Mouse (Mus musculus): ENCODE measurements around the gene Mfge8.

Mfge8 gene

DNA sequence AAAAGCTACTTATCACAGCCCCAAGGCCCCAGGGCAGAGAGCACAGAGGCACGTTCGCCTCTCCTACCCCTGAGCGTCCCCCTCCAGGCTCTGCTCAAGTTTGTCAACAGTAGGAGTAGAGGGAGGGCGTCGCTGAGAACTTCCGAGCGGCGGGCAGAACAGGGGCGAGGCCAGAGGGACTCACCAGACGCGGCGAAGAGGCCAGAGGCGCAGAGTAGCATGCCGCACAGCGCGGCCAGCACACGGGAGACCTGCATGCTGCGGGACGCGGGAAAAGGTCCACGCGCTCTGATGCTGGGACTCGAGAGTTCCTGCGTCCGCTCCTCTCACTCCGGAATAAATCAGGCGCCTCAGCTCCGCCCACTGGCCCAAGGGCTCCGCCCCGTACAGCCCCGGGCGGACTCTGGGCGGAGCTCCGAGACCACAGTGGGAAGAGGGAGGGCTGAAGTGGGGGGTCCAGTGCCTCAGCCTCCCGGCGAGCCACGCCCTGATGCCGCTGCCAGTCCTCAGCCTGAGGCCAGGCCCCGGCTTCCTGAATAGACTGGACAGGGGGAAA, at the start of gene Mfge8:
TSS of gene Mfge8 (minus strand) at position 350 of the 556 bp plus-strand sequence.
- DNase-seq: peak; percentile 92 to 94

DNA sequence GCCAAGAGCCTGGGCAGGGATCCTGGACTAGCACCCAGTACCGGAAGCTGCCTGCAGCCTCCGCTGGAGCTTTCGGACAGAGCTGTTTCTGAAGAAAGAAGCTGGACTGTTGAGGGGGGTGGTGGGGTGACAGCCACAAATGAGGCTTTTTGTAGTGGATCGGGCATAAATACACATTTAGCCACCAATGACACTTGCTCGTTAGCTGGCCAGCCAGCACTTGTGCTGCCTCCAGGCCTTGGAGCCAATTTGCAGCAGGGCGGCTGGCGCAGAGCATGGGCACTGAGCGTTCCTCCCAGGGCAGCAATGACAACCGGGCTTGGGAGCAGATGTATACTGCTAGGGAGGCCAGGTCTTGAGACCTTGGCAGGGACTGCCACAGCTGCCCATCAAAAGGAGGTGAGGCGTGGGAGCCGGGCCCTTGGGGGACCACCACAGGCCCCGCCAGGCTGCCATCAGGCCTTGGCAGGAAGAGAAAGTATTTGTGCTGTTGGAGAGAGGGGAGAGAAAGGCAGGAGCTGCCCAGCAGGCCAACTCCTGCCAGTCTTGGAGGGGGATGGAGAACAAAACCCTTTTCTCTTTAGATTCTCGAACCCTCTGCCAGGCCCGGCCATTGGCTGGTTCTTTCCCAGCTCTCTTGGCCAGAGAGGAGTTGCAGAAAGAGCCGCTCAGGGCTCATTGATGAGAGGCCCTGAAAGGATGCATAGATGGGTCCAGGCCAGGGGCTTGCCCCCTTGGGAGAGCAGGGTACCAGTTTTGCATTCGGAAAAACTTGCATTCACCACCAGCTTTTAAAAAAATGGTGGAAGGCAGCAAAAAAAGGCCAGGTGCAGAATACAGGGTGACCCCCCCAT, 45.9 kb upstream of the Mfge8 start:
- no peak for DNase-seq

DNA sequence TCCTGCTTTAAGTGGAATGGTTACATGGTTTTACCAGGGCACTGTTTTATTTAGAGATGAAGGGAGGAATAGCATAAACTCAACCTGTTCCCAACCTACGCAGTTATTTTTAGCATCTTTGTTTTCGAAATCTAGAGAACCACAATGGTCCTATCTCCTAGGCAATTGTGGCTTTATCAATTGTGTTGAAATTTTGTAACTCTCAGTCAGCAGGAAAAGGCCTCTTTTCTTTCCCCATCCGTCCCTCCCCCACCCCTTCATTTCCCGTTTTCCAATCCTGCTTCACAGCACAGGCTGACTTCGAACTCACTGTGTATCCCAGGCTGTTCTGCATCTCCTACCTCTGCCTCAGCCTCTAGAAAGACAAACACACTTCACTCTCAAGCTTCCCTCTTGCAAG, 45.1 kb upstream of the Mfge8 start:
- DNase-seq: no peak

DNA sequence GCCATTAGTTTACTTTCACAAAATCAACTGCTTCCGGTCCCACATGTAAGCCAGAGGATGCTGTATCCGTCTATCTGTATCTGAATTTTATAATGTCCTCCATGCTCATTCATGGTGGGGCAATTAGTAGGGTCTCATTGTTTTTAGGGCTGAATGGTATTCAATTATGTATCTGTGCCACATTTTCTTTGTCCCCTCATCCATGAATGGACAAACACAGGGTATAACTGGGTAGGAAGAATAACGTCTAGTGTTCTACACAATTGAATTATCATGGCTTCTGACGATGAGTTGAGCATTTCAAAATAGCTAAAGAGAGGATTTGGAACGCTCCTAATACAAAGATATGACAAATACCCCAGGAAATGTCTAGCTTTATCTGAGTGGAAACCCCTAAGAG, 42.6 kb upstream of the Mfge8 start:
- DNase-seq: no peak

DNA sequence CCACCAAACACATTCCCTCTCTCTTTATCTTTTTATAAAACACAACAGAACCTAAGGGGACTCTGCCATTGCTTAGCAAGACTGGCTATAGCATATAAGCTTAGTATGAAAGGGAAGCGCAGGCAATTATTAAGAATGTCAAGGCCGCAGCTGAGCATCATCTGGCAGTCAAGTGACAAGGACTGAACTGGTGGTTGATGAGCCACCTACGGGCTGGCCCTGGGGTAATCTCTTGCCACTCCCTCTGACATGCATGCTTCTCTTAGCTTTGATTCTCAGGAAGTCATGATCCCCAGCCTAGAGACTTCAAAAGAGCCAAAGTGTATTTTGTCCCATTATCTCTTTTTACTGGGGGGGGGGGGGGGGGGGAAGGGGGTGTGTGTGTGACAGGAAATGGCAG, 41.7 kb upstream of the Mfge8 start:
- no peak for DNase-seq

DNA sequence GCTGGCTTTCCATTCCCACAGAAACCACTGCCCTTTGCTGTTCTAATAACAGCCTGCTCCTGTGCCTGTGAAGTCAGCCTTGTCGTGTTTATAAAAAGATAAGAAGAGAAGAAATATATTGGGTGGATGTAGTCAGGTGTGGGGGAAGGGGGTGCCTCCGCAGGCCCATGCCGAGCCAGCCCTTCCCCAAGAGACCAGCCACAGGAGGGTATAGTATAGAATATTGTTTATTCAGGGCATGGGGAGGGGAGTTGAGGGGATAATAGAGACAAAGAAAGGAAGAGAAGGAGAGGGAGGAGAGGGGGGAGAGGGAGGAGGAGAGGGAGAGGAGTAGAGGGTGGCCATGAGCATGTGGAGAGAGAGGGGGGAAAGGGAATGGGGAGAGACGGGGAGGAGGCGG, 40.4 kb upstream of the Mfge8 start:
- no peak for DNase-seq

DNA sequence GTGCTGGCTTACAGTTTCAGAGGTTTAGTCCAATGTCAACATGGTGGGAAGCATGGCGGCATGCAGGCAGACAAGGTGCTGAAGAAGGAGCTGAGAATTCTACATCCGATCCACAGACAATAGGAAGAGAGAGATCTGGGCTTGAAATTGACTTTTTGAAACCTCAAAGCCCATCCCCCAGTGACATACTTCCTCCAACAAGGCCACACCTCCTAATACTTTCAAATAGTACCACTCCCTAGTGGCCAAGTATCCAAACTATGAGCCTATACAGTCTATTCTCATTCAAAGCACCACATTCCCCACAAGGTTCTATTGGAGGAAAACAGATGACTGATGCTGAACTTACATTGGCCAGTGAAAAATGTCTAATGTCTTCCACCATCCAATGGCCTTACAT, 38.7 kb upstream of the Mfge8 start:
- DNase-seq: no peak

DNA sequence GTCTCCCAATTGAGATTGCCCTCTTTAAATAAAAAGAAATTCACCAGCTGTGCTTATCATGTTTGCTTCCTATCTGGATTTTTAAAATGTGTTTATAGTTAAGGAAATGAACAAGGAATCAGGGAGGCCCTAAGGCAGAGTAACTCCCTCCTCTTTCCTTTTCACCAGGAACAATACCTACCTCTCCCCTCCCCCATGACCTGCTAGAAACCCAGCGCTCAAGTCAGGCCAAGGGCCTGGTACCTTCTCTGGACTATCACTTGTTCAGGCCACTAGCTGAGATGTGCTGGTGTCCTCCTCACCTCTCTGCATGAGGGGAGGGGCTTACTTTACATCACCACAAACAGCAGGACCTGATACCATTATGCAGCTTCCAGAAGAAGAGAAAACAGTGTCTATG, 34.6 kb upstream of the Mfge8 start:
- DNase-seq: no peak

DNA sequence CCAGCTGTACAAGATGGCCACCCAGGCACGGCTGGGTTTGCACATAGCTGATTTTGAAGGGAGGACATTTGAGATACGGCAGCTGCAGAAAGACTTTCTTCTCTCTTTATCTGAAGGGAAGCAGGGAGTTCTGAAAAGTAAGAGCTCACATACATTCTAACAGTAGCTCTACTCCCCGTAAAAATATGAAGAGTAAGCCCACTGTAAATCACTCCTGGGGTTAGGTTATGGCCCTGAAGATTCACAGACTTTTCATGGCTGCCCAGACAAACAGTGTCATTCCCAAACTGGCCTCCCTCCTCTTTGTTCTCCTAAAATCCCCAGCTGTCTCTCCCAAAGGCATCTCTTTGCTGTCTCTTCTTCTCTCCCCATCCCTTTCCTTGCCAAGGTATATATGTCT, 24.9 kb upstream of the Mfge8 start:
- no peak for DNase-seq

DNA sequence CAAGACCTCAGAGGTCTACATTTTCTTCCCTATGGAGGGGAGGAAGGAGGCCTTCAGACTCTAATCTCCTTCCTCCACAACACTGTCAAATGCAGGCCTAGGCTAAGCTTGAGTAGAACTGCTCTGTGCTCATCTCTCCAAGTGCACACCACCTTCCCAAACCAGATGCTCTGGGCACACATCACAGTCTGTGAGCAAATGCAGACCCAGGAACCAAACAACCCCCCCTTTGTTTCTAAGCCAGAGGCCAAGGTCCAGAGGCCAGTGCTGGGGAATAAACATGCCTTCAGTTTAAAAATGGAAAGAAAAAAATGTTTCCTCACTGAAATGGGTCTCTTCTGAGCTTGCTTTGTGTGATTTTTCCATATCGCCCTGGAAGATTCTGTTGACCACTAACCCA, 22.9 kb upstream of the Mfge8 start:
- DNase-seq: peak in 1 of 2 experiments; percentile 11

DNA sequence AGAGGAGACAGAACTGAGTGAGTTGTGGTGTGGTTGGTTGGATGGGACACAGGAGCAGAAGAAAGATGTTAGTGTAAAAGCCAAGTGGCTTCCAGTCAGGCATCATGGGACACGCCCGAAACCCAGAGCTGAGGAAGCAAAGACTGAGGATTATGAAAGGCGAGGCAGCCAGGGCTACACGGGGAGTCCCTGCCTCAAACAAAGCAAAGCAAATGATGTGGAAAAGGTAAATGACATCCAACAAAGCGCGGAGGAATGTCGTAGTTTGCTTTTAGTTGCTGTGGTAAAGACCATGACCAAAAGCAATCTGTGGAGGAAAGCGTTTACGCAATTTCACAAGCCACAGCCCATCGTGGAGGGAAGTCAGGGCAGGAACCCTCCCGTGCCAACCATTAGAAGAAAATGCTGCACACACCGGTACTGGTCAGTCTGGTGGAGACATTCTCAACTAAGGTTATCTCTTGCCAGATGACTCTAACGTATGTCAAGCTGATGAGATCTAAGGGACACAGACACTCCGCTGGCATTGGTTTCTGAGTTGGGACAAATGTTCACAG, 18.2 kb upstream of the Mfge8 start:
- DNase-seq: no peak

DNA sequence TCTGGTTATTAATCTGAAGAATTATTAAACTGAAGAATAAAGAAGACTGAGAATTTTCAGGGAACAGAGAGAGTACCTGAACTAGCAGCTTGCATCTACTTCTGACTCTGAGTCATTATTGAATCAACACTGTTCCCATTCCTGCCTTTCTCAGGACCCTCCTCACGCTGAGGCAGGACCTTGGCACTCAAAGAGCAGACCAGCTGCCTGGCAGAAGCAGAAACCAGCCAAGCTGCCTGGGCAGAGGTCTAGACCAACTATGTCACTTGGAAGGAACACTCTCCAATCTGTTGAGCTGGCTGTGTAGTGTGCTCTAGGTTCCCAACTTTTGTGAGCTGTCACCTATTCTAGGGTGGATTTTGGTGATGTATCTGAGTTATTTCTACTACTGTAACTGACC, 10.5 kb upstream of the Mfge8 start:
- no peak for DNase-seq

DNA sequence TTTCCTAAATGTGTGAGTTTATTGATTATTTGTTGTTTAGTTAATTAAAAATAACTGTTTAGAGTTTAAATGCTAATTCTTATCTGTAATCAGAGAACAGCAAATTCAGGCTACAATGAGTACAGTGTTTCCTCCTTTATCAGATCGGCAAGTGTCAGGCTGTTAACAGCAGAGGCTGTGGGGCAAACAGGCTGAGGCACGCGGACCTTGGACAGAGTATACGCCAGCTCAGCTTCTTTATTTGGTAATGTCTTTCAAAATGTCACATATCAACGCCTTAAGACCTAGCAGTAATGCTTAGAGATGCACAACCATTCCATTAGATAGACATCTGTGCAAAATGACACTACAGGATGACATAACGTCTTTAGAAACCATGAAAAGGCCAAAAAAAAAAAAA, 662 bp upstream of the Mfge8 start:
- no peak for DNase-seq

DNA sequence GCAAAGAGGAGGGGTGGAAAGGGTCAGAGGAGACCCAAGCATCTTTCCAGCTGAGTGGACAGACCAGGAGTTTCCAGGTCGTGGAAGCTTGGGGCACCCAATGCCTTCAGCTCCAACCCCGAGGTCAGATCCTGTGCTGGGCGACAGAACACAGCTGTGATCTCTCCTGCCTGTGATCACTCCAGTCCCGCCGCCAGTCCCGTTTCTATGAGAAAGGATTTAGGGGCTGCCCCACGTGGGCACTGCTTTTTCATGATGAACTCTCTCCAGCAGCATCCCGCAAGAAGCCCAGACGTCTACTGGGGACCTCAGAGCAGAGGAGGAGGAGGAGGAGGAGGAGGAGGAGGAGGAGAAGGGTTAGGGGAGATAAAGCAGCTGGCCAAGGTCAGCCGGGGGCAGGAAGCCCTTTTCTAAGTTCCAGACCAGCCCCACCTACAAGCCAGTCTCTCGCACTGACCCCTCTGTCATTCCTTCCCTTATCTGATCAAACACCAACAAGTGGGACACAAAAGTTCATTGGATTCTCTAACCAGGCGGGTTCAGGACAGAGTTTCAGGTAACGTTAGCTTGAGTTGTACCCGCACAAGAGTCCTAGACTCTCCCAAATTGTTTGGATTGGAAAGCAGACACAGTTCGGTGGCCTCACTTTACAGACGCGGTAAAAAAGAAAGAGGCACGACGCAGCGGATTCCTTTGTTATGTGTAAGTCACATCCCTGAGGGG, 768 bp downstream of the Mfge8 start:
- peak in 1 of 2 experiments; percentile 22 for DNase-seq

DNA sequence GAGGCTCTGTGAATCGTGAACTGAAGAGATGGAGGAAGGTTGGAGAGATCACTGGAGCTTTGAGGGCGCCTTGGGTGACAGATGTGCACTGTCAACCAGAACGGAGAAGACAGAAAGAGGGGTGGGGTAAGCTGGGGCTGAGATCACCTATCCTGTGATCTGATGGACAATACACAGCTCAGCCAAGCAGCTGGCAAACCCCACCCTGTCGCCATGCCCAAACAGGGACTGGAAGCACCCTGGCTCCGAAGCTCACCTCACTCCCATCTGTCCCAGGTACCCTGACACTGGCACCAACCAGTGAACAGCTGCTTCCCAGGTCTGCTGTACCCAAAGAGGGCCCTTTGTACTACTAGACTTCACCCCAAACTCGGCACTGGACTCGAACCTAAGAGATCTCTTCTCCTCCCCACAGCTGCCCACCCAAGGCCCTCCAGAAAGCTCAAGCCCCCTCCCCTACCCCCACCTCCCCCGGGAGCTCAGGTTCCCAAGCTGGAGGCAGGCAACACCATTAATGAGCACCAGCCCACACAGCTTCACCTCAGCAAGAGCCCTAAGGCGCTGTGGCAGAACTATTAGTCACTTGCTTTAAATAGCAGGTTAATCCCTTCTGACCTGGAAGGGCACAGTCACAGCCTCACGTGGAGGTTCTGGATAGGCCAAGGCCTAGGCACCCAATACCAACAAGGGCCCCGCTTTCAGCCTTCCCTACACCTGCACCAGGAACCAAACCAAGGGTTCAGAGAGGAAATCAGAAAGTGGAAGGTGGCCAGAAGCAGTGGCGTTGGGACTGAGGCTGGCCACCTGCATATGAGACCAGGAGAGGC, 1.6 kb downstream of the Mfge8 start:
- DNase-seq: peak; percentile 24 to 39

DNA sequence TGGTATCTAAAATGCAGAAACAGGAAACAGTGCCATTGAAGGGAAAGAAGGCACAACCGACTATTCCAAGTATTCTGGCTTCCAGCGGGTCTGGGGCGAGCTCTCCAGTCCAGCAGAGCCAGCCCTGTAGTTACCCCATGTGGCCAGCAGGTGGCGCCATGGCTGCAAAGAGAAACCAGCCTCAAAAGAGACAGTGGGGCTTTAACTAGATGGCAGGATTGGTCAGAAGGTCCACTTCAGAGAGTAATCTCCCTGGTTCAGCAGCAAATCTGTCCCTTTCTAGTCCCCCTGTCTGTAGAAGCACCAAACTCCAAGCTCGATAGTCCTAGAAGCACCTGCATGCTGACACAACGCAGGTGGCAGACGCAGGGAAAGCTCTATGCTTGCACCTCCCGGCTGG, 8.0 kb downstream of the Mfge8 start:
- DNase-seq: peak; percentile 72 to 88

DNA sequence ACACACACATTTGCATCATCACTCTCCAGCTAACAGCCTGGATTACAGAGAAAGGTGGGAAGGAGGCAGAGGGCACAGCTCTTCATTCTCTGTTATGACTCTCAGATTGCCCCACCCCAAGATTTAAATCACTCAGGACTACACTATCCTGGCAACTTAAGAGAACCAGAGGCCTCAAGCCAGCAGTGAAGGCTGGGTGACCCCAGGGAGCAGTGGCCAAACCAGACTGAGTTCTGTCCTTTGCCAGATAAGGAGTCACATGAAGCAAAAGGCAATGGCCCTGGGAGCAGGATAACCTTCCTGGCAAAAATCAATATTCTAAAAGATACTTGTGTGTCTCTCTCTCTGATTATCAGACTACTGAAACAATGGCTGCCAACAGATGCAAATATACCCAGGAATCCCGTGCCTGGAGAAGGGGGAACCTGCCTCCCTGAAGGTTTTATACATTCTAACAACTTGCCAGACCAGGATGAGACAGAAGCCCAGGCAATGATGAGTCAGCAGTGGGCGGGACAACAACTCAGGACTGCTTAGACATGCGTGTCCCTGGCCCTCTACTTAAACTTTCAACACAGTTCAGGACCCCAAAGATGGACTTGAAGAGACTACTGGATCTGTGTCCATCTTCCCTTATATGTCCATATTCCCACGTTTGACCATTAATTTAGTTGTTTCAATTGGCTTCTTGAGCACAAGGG, 8.8 kb downstream of the Mfge8 start:
- DNase-seq: no peak

DNA sequence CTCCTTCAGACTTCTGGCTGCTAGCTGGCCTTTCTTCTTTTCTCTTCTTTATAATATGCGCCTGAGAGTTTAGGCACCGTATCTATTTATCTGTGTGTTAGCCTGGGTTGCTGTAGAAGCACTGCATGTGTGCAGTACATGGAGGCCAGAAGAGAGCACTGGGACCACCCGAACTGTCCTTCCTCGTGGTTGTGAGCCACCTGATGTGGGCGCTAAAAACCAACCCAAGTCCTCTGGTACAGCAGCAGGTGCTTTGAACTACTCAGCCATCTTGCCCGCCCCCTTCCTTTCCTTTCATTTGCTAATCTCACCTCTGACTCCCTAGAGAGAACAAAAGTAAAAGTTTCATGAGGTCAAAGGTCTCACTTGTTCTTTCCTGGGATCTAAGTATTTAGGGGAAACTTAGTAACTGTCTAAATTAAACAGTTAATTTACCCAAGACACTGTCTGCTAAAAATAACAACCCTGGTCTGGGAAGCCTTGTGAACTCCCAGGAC, 9.5 kb downstream of the Mfge8 start:
- no peak for DNase-seq

DNA sequence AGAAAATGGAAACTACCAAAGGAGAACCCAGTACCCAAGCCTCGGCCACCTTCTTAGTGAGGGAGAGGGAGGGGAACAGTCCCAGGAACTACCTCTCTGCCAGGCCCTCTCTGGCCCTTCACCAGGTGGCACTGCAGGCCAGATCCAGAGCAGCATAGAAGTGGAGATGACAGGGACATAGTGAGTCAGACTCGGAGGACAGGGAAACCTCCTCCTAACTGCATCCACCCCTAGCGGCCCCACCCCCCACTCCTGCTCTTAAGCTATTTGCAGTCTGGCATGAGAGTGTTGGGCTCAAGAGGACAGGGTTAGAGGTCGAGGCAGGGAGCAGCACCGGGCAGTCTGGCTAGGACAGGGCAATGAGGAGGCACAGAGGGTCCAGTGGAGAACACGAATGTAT, 15.5 kb downstream of the Mfge8 start:
- DNase-seq: no peak

DNA sequence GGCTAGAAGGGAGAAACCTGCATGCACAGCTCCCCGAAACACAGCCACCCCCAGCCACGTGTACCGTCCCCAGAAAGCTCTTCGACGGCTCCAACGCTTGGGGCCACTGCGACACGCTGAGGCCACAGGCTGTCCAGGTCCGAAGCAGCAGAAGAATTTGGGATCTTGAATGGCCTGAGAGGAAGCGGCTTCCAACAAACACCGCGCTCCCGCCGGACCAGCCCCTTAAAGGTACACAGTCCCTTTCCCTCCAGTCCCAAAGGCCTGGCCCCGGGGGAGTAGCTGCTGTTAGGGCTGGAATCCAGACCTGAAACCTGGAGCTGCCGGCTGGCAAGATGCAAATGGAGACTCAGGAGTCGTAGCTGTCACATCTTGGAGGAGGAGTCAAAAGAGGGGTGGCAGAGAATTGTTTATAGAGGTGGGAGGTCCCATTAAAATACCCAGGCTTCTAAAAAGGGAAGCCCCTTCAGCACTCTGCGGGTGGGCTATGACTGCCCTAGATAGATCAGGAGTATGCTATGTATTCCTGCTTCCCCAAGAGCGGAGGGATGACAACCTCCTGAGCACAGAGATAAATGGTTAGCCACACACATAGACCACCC, 17.9 kb downstream of the Mfge8 start, which contains the start of gene Hapln3:
TSS of gene Hapln3 (minus strand) at position 176 of the 602 bp plus-strand sequence.
- peak; percentile 7 to 52 for DNase-seq

DNA sequence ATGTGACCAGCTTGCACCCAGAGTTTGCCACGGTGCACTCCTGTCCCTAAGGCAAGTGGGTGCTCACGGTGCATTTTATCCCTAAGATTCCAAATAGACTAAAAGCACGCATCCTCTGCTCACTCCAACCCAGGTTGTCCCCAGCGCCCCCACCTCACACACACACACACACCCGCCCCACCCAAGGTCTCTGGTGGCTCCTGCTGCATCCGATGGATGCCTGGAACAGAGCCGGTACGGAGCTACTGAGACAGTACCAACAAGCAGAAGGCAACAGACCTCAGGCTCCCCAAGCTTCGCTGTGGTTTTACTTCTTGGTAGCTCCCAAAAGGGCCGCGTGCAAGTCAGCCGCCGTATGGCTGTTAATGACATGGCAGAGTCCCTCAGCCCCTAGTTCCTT, 18.5 kb downstream of the Mfge8 start:
- no peak for DNase-seq
